Mouse (Mus musculus) bone marrow macrophage, adult 2 months (primary cell): ENCODE data around the gene Adap1.

Source experiments
- CTCF ChIP-seq: IDR thresholded peaks from 2 replicates; pipeline ENCODE4 v1.5.1; 2012; ENCODE audit warnings: low read depth, mild to moderate bottlenecking, low read length, moderate library complexity
- POLR2A ChIP-seq: IDR thresholded peaks from 2 replicates; pipeline ENCODE4 v1.6.1; 2012; ENCODE audit warnings: mild to moderate bottlenecking, low read depth, low read length, borderline replicate concordance

- TF ChIP-seq POLR2A (no peak), CTCF (no peak)
These were observed 97.1 kb downstream of the Adap1 start for GRCm38 (mm10) chr5:139228318-139228717.
